Mouse (Mus musculus): ENCODE measurements at regions not wholly inside any gene's neighbourhood (a gene's known extent, or its start where the extent isn't known, plus 50 kb on each side); places are given as distances from the start of the nearest gene placed in this dataset.

GRCm38 (mm10) chr1:137947900-137948299, 227.6 kb downstream of the Ptprc start:
- 71% methylated on average over 1 of the region's 1 CpGs for WGBS
- H3K9me3 ChIP-seq (ENCODE audit: control insufficient read depth, low read length) = no peaks in the 10 kb centered on the region
- ATAC-seq (ENCODE audit: low read depth) = no peak
- H3K9ac ChIP-seq (ENCODE audit: low read depth, low read length) = no peak overlapping the region
- no peak overlapping the region for H3K27ac ChIP-seq (replicated peaks; ENCODE audit: low read depth, low read length)
- no peak overlapping the region for H3K4me2 ChIP-seq (ENCODE audit: low read depth, low read length)
- no peak for DNase-seq (ENCODE audit: low spot score)
- H3K36me3 ChIP-seq (ENCODE audit: control insufficient read depth, insufficient read depth, low read length) = peaks cover 40% of the 10 kb centered on the region
- H3K27me3 ChIP-seq (replicated peaks; ENCODE audit: control insufficient read depth, insufficient read depth, low read length) = no peaks in the 10 kb centered on the region
- H3K4me3 ChIP-seq (ENCODE audit: low read depth, low read length) = no peak overlapping the region
- peaks cover 7% of the 10 kb centered on the region; the same call in 1 of the 2 replicates for H3K4me1 ChIP-seq (ENCODE audit: control insufficient read depth, insufficient read depth, low read length)

- DNase-seq (ENCODE audit: low spot score) (no peak), ATAC-seq (ENCODE audit: low read depth) (no peak)
- Histone ChIP-seq H3K9ac (ENCODE audit: low read depth, low read length) (no peak overlapping the region), H3K4me3 (ENCODE audit: low read depth, low read length) (no peak overlapping the region), H3K36me3 (ENCODE audit: control insufficient read depth, insufficient read depth, low read length) (peaks cover 51% of the 10 kb centered on the region), H3K9me3 (ENCODE audit: control insufficient read depth, low read length) (no peaks in the 10 kb centered on the region), H3K27ac (replicated peaks; ENCODE audit: low read depth, low read length) (peak overlapping the region; percentile 28; the same call in 1 of the 2 replicates), H3K27me3 (replicated peaks; ENCODE audit: control insufficient read depth, insufficient read depth, low read length) (no peaks in the 10 kb centered on the region), H3K4me1 (ENCODE audit: control insufficient read depth, insufficient read depth, low read length) (no peaks in the 10 kb centered on the region), H3K4me2 (ENCODE audit: low read depth, low read length) (no peak overlapping the region)
- 56% methylated on average over 11 of the region's 11 CpGs for WGBS
Measured at GRCm38 (mm10) chr1:137941776-137942522, 233.6 kb downstream of the Ptprc start.

DNA sequence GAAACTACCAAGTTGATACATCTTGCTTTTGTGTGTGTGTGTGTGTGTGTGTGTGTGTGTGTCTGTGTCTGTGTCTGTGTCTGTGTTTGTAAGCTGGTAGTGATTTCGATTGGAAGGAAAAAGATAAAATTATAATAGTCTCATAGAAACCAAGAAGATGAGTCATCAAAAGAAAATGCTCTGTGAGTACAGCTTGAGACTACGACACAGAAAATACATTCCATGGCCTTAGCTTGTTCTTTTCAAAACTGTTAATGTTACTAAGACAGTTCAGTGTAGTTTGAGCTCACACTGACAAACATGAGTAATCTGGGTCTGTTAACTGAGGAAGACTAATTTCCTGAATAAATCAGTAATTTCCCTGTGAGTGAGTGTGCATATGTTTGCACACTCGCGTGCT, 239.8 kb downstream of the Ptprc start:
- H3K9ac ChIP-seq (ENCODE audit: low read depth, low read length) = no peak overlapping the region
- ATAC-seq (ENCODE audit: low read depth) (no peak), DNase-seq (ENCODE audit: low spot score) (no peak)
- no peak overlapping the region for H3K4me2 ChIP-seq (ENCODE audit: low read depth, low read length)
- no peaks in the 10 kb centered on the region for H3K9me3 ChIP-seq (ENCODE audit: control insufficient read depth, low read length)
- H3K4me3 ChIP-seq (ENCODE audit: low read depth, low read length) = no peak overlapping the region
- no peaks in the 10 kb centered on the region for H3K27me3 ChIP-seq (replicated peaks; ENCODE audit: control insufficient read depth, insufficient read depth, low read length)
- 66% methylated on average over 4 of the region's 4 CpGs for WGBS
- H3K4me1 ChIP-seq (ENCODE audit: control insufficient read depth, insufficient read depth, low read length) = no peaks in the 10 kb centered on the region
- peaks cover 64% of the 10 kb centered on the region for H3K36me3 ChIP-seq (ENCODE audit: control insufficient read depth, insufficient read depth, low read length)
- H3K27ac ChIP-seq (replicated peaks; ENCODE audit: low read depth, low read length) = no peak overlapping the region

GRCm38 (mm10) chr1:137929764-137930163, 245.7 kb downstream of the Ptprc start:
- no peak overlapping the region for H3K9ac ChIP-seq (ENCODE audit: low read depth, low read length)
- WGBS = 82% methylated on average over 3 of the region's 3 CpGs
- ATAC-seq (ENCODE audit: low read depth) (no peak), DNase-seq (ENCODE audit: low spot score) (no peak)
- no peak overlapping the region for H3K4me3 ChIP-seq (ENCODE audit: low read depth, low read length)
- no peak overlapping the region for H3K27ac ChIP-seq (replicated peaks; ENCODE audit: low read depth, low read length)
- no peaks in the 10 kb centered on the region for H3K27me3 ChIP-seq (replicated peaks; ENCODE audit: control insufficient read depth, insufficient read depth, low read length)
- H3K4me1 ChIP-seq (ENCODE audit: control insufficient read depth, insufficient read depth, low read length) = peaks cover 26% of the 10 kb centered on the region
- H3K36me3 ChIP-seq (ENCODE audit: control insufficient read depth, insufficient read depth, low read length) = peaks cover 42% of the 10 kb centered on the region
- H3K4me2 ChIP-seq (ENCODE audit: low read depth, low read length) = no peak overlapping the region
- H3K9me3 ChIP-seq (ENCODE audit: control insufficient read depth, low read length) = no peaks in the 10 kb centered on the region

GRCm38 (mm10) chr1:137928522-137928921, 247.0 kb downstream of the Ptprc start:
- Histone ChIP-seq H3K36me3 (ENCODE audit: control insufficient read depth, insufficient read depth, low read length) (peaks cover 30% of the 10 kb centered on the region), H3K9me3 (ENCODE audit: control insufficient read depth, low read length) (no peaks in the 10 kb centered on the region), H3K4me1 (ENCODE audit: control insufficient read depth, insufficient read depth, low read length) (peaks cover 26% of the 10 kb centered on the region), H3K27me3 (replicated peaks; ENCODE audit: control insufficient read depth, insufficient read depth, low read length) (no peaks in the 10 kb centered on the region), H3K9ac (ENCODE audit: low read depth, low read length) (peak overlapping the region; percentile 32; the same call in 1 of the 2 replicates), H3K4me2 (ENCODE audit: low read depth, low read length) (peak overlapping the region; percentile 50), H3K27ac (replicated peaks; ENCODE audit: low read depth, low read length) (peak overlapping the region; percentile 89), H3K4me3 (ENCODE audit: low read depth, low read length) (no peak overlapping the region)
- 17% methylated on average over 6 of the region's 6 CpGs for WGBS
- ATAC-seq (ENCODE audit: low read depth) (peak; percentile 48; the same call in 1 of the 2 replicates), DNase-seq (ENCODE audit: low spot score) (peak; percentile 43)

- peak overlapping the region; percentile 13 for H3K4me3 ChIP-seq (ENCODE audit: low read depth, low read length)
- peaks cover 25% of the 10 kb centered on the region for H3K36me3 ChIP-seq (ENCODE audit: control insufficient read depth, insufficient read depth, low read length)
- H3K4me2 ChIP-seq (ENCODE audit: low read depth, low read length) = peak overlapping the region; percentile 50
- peak; percentile 93 for DNase-seq (ENCODE audit: low spot score)
- ATAC-seq (ENCODE audit: low read depth) = peak; percentile 85
- H3K27ac ChIP-seq (replicated peaks; ENCODE audit: low read depth, low read length) = peak overlapping the region; percentile 89
- H3K9ac ChIP-seq (ENCODE audit: low read depth, low read length) = peak overlapping the region; percentile 37
- WGBS = 4% methylated on average over 11 of the region's 11 CpGs
- H3K27me3 ChIP-seq (replicated peaks; ENCODE audit: control insufficient read depth, insufficient read depth, low read length) = no peaks in the 10 kb centered on the region
- no peaks in the 10 kb centered on the region for H3K9me3 ChIP-seq (ENCODE audit: control insufficient read depth, low read length)
- peaks cover 26% of the 10 kb centered on the region for H3K4me1 ChIP-seq (ENCODE audit: control insufficient read depth, insufficient read depth, low read length)
Measured at GRCm38 (mm10) chr1:137927953-137928352, 247.6 kb downstream of the Ptprc start.

- H3K36me3 ChIP-seq (ENCODE audit: control insufficient read depth, insufficient read depth, low read length) = peaks cover 9% of the 10 kb centered on the region
- H3K27ac ChIP-seq (replicated peaks; ENCODE audit: low read depth, low read length) = no peak overlapping the region
Measured at GRCm38 (mm10) chr1:137926326-137926725, 249.2 kb downstream of the Ptprc start.

GRCm38 (mm10) chr1:137924156-137924555, 251.4 kb downstream of the Ptprc start:
- H3K4me1 ChIP-seq (ENCODE audit: control insufficient read depth, insufficient read depth, low read length) = peaks cover 37% of the 10 kb centered on the region
- DNase-seq (ENCODE audit: low spot score) (no peak), ATAC-seq (ENCODE audit: low read depth) (no peak)
- H3K36me3 ChIP-seq (ENCODE audit: control insufficient read depth, insufficient read depth, low read length) = peaks cover 3% of the 10 kb centered on the region; the same call in 1 of the 2 replicates
- no peak overlapping the region for H3K9ac ChIP-seq (ENCODE audit: low read depth, low read length)
- H3K27me3 ChIP-seq (replicated peaks; ENCODE audit: control insufficient read depth, insufficient read depth, low read length) = no peaks in the 10 kb centered on the region
- 87% methylated on average over 6 of the region's 6 CpGs for WGBS
- H3K27ac ChIP-seq (replicated peaks; ENCODE audit: low read depth, low read length) = no peak overlapping the region
- no peak overlapping the region for H3K4me2 ChIP-seq (ENCODE audit: low read depth, low read length)
- H3K9me3 ChIP-seq (ENCODE audit: control insufficient read depth, low read length) = no peaks in the 10 kb centered on the region
- H3K4me3 ChIP-seq (ENCODE audit: low read depth, low read length) = no peak overlapping the region

More at GRCm38 (mm10) chr1:137926326-137926725, 249.2 kb downstream of the Ptprc start:
- no peaks in the 10 kb centered on the region for H3K9me3 ChIP-seq (ENCODE audit: control insufficient read depth, low read length)
- no peaks in the 10 kb centered on the region for H3K27me3 ChIP-seq (replicated peaks; ENCODE audit: control insufficient read depth, insufficient read depth, low read length)
- no peak overlapping the region for H3K4me3 ChIP-seq (ENCODE audit: low read depth, low read length)
- 73% methylated on average over 4 of the region's 4 CpGs for WGBS
- no peak overlapping the region for H3K9ac ChIP-seq (ENCODE audit: low read depth, low read length)
- peaks cover 34% of the 10 kb centered on the region for H3K4me1 ChIP-seq (ENCODE audit: control insufficient read depth, insufficient read depth, low read length)
- no peak overlapping the region for H3K4me2 ChIP-seq (ENCODE audit: low read depth, low read length)
- DNase-seq (ENCODE audit: low spot score) (no peak), ATAC-seq (ENCODE audit: low read depth) (no peak)

DNA sequence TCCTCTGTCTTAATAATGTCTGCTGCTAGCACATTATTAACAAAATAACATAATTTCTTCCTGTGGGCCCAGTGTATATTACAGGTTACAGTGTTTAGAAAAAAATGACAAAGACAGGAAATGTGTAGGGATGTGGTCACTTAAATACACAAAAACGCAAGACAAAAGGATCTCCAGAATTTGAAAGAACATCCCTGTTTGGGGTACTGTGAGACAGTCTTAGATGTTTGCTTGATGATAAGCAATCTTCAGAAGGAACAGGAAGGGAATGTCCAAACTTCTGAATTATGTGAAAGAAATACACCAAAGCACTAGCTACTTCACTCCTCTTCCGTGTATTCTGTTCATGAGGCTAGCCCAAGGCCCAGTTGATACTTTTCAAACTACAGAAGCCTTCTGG, 251.8 kb downstream of the Ptprc start:
- no peak overlapping the region for H3K9ac ChIP-seq (ENCODE audit: low read depth, low read length)

More for the DNA sequence above, 251.8 kb downstream of the Ptprc start:
- Histone ChIP-seq H3K4me2 (ENCODE audit: low read depth, low read length) (no peak overlapping the region), H3K9me3 (ENCODE audit: control insufficient read depth, low read length) (no peaks in the 10 kb centered on the region), H3K4me1 (ENCODE audit: control insufficient read depth, insufficient read depth, low read length) (peaks cover 36% of the 10 kb centered on the region), H3K27me3 (replicated peaks; ENCODE audit: control insufficient read depth, insufficient read depth, low read length) (no peaks in the 10 kb centered on the region), H3K4me3 (ENCODE audit: low read depth, low read length) (no peak overlapping the region), H3K27ac (replicated peaks; ENCODE audit: low read depth, low read length) (no peak overlapping the region), H3K36me3 (ENCODE audit: control insufficient read depth, insufficient read depth, low read length) (peaks cover 3% of the 10 kb centered on the region; the same call in 1 of the 2 replicates)
- DNase-seq (ENCODE audit: low spot score) (no peak), ATAC-seq (ENCODE audit: low read depth) (no peak)
- whole genome bisulfite sequencing = 76% methylated on average over 2 of the region's 2 CpGs
